Mouse (Mus musculus): Measurements from ENCODE around the gene Slc16a10. TPM values are rescaled to one million over a fixed set of nuclear protein-coding genes. Genes with fewer than 3 reads are reported as not detected.
A peak's percentile ranks its signal among the peaks of the same experiment; 100 is the strongest.

Gene Slc16a10
- polyA plus RNA-seq (2015; fragmentation: Nextera tagmentation; extraction: Ambion mirVana), result 1.9 and 2.2 TPM in 2 replicates

GRCm38 (mm10) chr10:40141864-40142523, at the start of gene Slc16a10:
Gene Slc16a10 (minus strand): TSS chr10:40142258.
- Histone ChIP-seq H3K9me3 (ENCODE audit: control insufficient read depth, low read length) (no peaks in the 10 kb centered on the region), H3K4me1 (replicated peaks; ENCODE audit: control insufficient read depth, insufficient read depth, low read length) (peaks cover 3% of the 10 kb centered on the region), H3K27ac (ENCODE audit: low read length) (no peak within 1 kb of the TSS), H3K27me3 (replicated peaks; ENCODE audit: control insufficient read depth, insufficient read depth, low read length) (0 out of 2 replicates have a peak, but pooled peaks cover 2% of the 10 kb centered on the region), H3K4me2 (ENCODE audit: low read length) (peak within 1 kb of the TSS; percentile 83), H3K4me3 (replicated peaks; ENCODE audit: low read length) (peak within 1 kb of the TSS; percentile 69), H3K36me3 (ENCODE audit: control insufficient read depth, insufficient read depth) (no peaks in the 10 kb centered on the region), H3K9ac (replicated peaks; ENCODE audit: low read depth, low read length) (peak within 1 kb of the TSS; percentile 67)
- ATAC-seq, result peak; percentile 99
- WGBS, result under 1% methylated on average over 55 of the region's 76 CpGs

- H3K4me3 ChIP-seq (replicated peaks; ENCODE audit: low read length), result no peak overlapping the region
- H3K27me3 ChIP-seq (replicated peaks; ENCODE audit: control insufficient read depth, insufficient read depth, low read length), result no peaks in the 10 kb centered on the region
- no peak for ATAC-seq
- no peak overlapping the region for H3K9ac ChIP-seq (replicated peaks; ENCODE audit: low read depth, low read length)
- no peaks in the 10 kb centered on the region for H3K4me1 ChIP-seq (replicated peaks; ENCODE audit: control insufficient read depth, insufficient read depth, low read length)
- no peak overlapping the region for H3K4me2 ChIP-seq (ENCODE audit: low read length)
- no peak overlapping the region for H3K27ac ChIP-seq (ENCODE audit: low read length)
- H3K36me3 ChIP-seq (ENCODE audit: control insufficient read depth, insufficient read depth), result no peaks in the 10 kb centered on the region
- no peaks in the 10 kb centered on the region for H3K9me3 ChIP-seq (ENCODE audit: control insufficient read depth, low read length)
- WGBS, result 68% methylated on average over 22 of the region's 22 CpGs
Measured at GRCm38 (mm10) chr10:40191338-40191979, 49.4 kb upstream of the Slc16a10 start.

GRCm38 (mm10) chr10:40190871-40191270, 48.8 kb upstream of the Slc16a10 start:
- no peaks in the 10 kb centered on the region for H3K36me3 ChIP-seq (ENCODE audit: control insufficient read depth, insufficient read depth)
- no peaks in the 10 kb centered on the region for H3K27me3 ChIP-seq (replicated peaks; ENCODE audit: control insufficient read depth, insufficient read depth, low read length)
- no peak overlapping the region for H3K4me2 ChIP-seq (ENCODE audit: low read length)
- H3K4me3 ChIP-seq (replicated peaks; ENCODE audit: low read length), result no peak overlapping the region
- 91% methylated on average over 8 of the region's 8 CpGs for WGBS
- no peak overlapping the region for H3K27ac ChIP-seq (ENCODE audit: low read length)
- no peak for ATAC-seq
- H3K4me1 ChIP-seq (replicated peaks; ENCODE audit: control insufficient read depth, insufficient read depth, low read length), result no peaks in the 10 kb centered on the region
- no peaks in the 10 kb centered on the region for H3K9me3 ChIP-seq (ENCODE audit: control insufficient read depth, low read length)
- no peak overlapping the region for H3K9ac ChIP-seq (replicated peaks; ENCODE audit: low read depth, low read length)

GRCm38 (mm10) chr10:40189689-40190088, 47.6 kb upstream of the Slc16a10 start:
- H3K4me1 ChIP-seq (replicated peaks; ENCODE audit: control insufficient read depth, insufficient read depth, low read length), result no peaks in the 10 kb centered on the region
- H3K27me3 ChIP-seq (replicated peaks; ENCODE audit: control insufficient read depth, insufficient read depth, low read length), result no peaks in the 10 kb centered on the region
- H3K9ac ChIP-seq (replicated peaks; ENCODE audit: low read depth, low read length), result no peak overlapping the region
- no peak overlapping the region for H3K27ac ChIP-seq (ENCODE audit: low read length)
- no peak overlapping the region for H3K4me2 ChIP-seq (ENCODE audit: low read length)
- no peak for ATAC-seq
- 91% methylated on average over 2 of the region's 2 CpGs for WGBS
- H3K4me3 ChIP-seq (replicated peaks; ENCODE audit: low read length), result no peak overlapping the region
- no peaks in the 10 kb centered on the region for H3K36me3 ChIP-seq (ENCODE audit: control insufficient read depth, insufficient read depth)
- no peaks in the 10 kb centered on the region for H3K9me3 ChIP-seq (ENCODE audit: control insufficient read depth, low read length)

GRCm38 (mm10) chr10:40188831-40189230, 46.8 kb upstream of the Slc16a10 start:
- no peaks in the 10 kb centered on the region for H3K27me3 ChIP-seq (replicated peaks; ENCODE audit: control insufficient read depth, insufficient read depth, low read length)
- no peak overlapping the region for H3K9ac ChIP-seq (replicated peaks; ENCODE audit: low read depth, low read length)
- H3K4me2 ChIP-seq (ENCODE audit: low read length), result no peak overlapping the region
- WGBS, result 84% methylated on average over 3 of the region's 3 CpGs
- no peaks in the 10 kb centered on the region for H3K36me3 ChIP-seq (ENCODE audit: control insufficient read depth, insufficient read depth)
- H3K27ac ChIP-seq (ENCODE audit: low read length), result no peak overlapping the region
- H3K4me3 ChIP-seq (replicated peaks; ENCODE audit: low read length), result no peak overlapping the region
- no peaks in the 10 kb centered on the region for H3K4me1 ChIP-seq (replicated peaks; ENCODE audit: control insufficient read depth, insufficient read depth, low read length)
- H3K9me3 ChIP-seq (ENCODE audit: control insufficient read depth, low read length), result no peaks in the 10 kb centered on the region
- no peak for ATAC-seq

GRCm38 (mm10) chr10:40185956-40186355, 43.9 kb upstream of the Slc16a10 start:
- H3K9ac ChIP-seq (replicated peaks; ENCODE audit: low read depth, low read length), result no peak overlapping the region
- no peak overlapping the region for H3K4me2 ChIP-seq (ENCODE audit: low read length)
- no peaks in the 10 kb centered on the region for H3K36me3 ChIP-seq (ENCODE audit: control insufficient read depth, insufficient read depth)
- H3K27ac ChIP-seq (ENCODE audit: low read length), result no peak overlapping the region
- H3K4me3 ChIP-seq (replicated peaks; ENCODE audit: low read length), result no peak overlapping the region
- no peaks in the 10 kb centered on the region for H3K27me3 ChIP-seq (replicated peaks; ENCODE audit: control insufficient read depth, insufficient read depth, low read length)
- no peaks in the 10 kb centered on the region for H3K4me1 ChIP-seq (replicated peaks; ENCODE audit: control insufficient read depth, insufficient read depth, low read length)
- H3K9me3 ChIP-seq (ENCODE audit: control insufficient read depth, low read length), result no peaks in the 10 kb centered on the region
- ATAC-seq, result no peak

- no peaks in the 10 kb centered on the region for H3K36me3 ChIP-seq (ENCODE audit: control insufficient read depth, insufficient read depth)
- H3K27ac ChIP-seq (ENCODE audit: low read length), result no peak overlapping the region
- no peak overlapping the region for H3K4me3 ChIP-seq (replicated peaks; ENCODE audit: low read length)
- no peaks in the 10 kb centered on the region for H3K27me3 ChIP-seq (replicated peaks; ENCODE audit: control insufficient read depth, insufficient read depth, low read length)
- no peak overlapping the region for H3K9ac ChIP-seq (replicated peaks; ENCODE audit: low read depth, low read length)
- WGBS, result 89% methylated on average over 2 of the region's 2 CpGs
- no peaks in the 10 kb centered on the region for H3K4me1 ChIP-seq (replicated peaks; ENCODE audit: control insufficient read depth, insufficient read depth, low read length)
- no peak overlapping the region for H3K4me2 ChIP-seq (ENCODE audit: low read length)
- ATAC-seq, result no peak
- H3K9me3 ChIP-seq (ENCODE audit: control insufficient read depth, low read length), result no peaks in the 10 kb centered on the region
Measured at GRCm38 (mm10) chr10:40180011-40180410, 38.0 kb upstream of the Slc16a10 start.

- no peaks in the 10 kb centered on the region for H3K9me3 ChIP-seq (ENCODE audit: control insufficient read depth, low read length)
- 92% methylated on average over 5 of the region's 5 CpGs for WGBS
- H3K4me2 ChIP-seq (ENCODE audit: low read length), result no peak overlapping the region
- no peak overlapping the region for H3K4me3 ChIP-seq (replicated peaks; ENCODE audit: low read length)
- no peak overlapping the region for H3K9ac ChIP-seq (replicated peaks; ENCODE audit: low read depth, low read length)
- ATAC-seq, result no peak
- no peaks in the 10 kb centered on the region for H3K27me3 ChIP-seq (replicated peaks; ENCODE audit: control insufficient read depth, insufficient read depth, low read length)
- H3K36me3 ChIP-seq (ENCODE audit: control insufficient read depth, insufficient read depth), result no peaks in the 10 kb centered on the region
- no peak overlapping the region for H3K27ac ChIP-seq (ENCODE audit: low read length)
- no peaks in the 10 kb centered on the region for H3K4me1 ChIP-seq (replicated peaks; ENCODE audit: control insufficient read depth, insufficient read depth, low read length)
Measured at GRCm38 (mm10) chr10:40179142-40179541, 37.1 kb upstream of the Slc16a10 start.

- H3K9ac ChIP-seq (replicated peaks; ENCODE audit: low read depth, low read length), result no peak overlapping the region
- 37% methylated on average over 6 of the region's 6 CpGs for WGBS
- no peaks in the 10 kb centered on the region for H3K9me3 ChIP-seq (ENCODE audit: control insufficient read depth, low read length)
- no peak for ATAC-seq
- H3K4me2 ChIP-seq (ENCODE audit: low read length), result no peak overlapping the region
- H3K27me3 ChIP-seq (replicated peaks; ENCODE audit: control insufficient read depth, insufficient read depth, low read length), result no peaks in the 10 kb centered on the region
- no peak overlapping the region for H3K27ac ChIP-seq (ENCODE audit: low read length)
- H3K36me3 ChIP-seq (ENCODE audit: control insufficient read depth, insufficient read depth), result no peaks in the 10 kb centered on the region
- H3K4me1 ChIP-seq (replicated peaks; ENCODE audit: control insufficient read depth, insufficient read depth, low read length), result no peaks in the 10 kb centered on the region
- H3K4me3 ChIP-seq (replicated peaks; ENCODE audit: low read length), result no peak overlapping the region
Measured at GRCm38 (mm10) chr10:40177323-40177962, 35.4 kb upstream of the Slc16a10 start.

All from forebrain, embryonic 16.5 days (tissue).